Mouse (Mus musculus): ENCODE results near the gene Ube2e1.

Gene Ube2e1

GRCm38 (mm10) chr14:18331693-18332131 lies at the start of gene Ube2e1:
Gene Ube2e1 (minus strand): TSS chr14:18331859.
- DNase-seq, result peak; percentile 76

GRCm38 (mm10) chr14:18379841-18380240 lies 48.2 kb upstream of the Ube2e1 start:
- no peak for DNase-seq

GRCm38 (mm10) chr14:18377944-18378575 lies 46.4 kb upstream of the Ube2e1 start:
- DNase-seq, result no peak

GRCm38 (mm10) chr14:18376206-18376605 lies 44.5 kb upstream of the Ube2e1 start:
- peak; percentile 49 for DNase-seq

- DNase-seq, result no peak
Observed at GRCm38 (mm10) chr14:18373758-18374405, 42.2 kb upstream of the Ube2e1 start.

GRCm38 (mm10) chr14:18372761-18373610 lies 41.3 kb upstream of the Ube2e1 start:
- no peak for DNase-seq

- no peak for DNase-seq
Observed at GRCm38 (mm10) chr14:18369031-18369430, 37.4 kb upstream of the Ube2e1 start.

GRCm38 (mm10) chr14:18367025-18367424 lies 35.4 kb upstream of the Ube2e1 start:
- DNase-seq, result peak; percentile 39

- DNase-seq, result no peak
Observed at GRCm38 (mm10) chr14:18364321-18364720, 32.7 kb upstream of the Ube2e1 start.

- no peak for DNase-seq
Observed at GRCm38 (mm10) chr14:18356442-18356841, 24.8 kb upstream of the Ube2e1 start.

- no peak for DNase-seq
Observed at GRCm38 (mm10) chr14:18355514-18356190, 24.0 kb upstream of the Ube2e1 start.

GRCm38 (mm10) chr14:18353525-18353924 lies 21.9 kb upstream of the Ube2e1 start:
- peak; percentile 82 for DNase-seq

GRCm38 (mm10) chr14:18352934-18353333 lies 21.3 kb upstream of the Ube2e1 start:
- no peak for DNase-seq

- DNase-seq, result no peak
Observed at GRCm38 (mm10) chr14:18350680-18351079, 19.0 kb upstream of the Ube2e1 start.

GRCm38 (mm10) chr14:18349871-18350270 lies 18.2 kb upstream of the Ube2e1 start:
- no peak for DNase-seq

GRCm38 (mm10) chr14:18343589-18343988 lies 11.9 kb upstream of the Ube2e1 start:
- DNase-seq, result no peak

GRCm38 (mm10) chr14:18342749-18343148 lies 11.1 kb upstream of the Ube2e1 start:
- DNase-seq, result no peak

- DNase-seq, result no peak
Observed at GRCm38 (mm10) chr14:18341088-18341487, 9.4 kb upstream of the Ube2e1 start.

GRCm38 (mm10) chr14:18336106-18336505 lies 4.4 kb upstream of the Ube2e1 start:
- no peak for DNase-seq

GRCm38 (mm10) chr14:18330789-18331692 lies 618 bp downstream of the Ube2e1 start:
- DNase-seq, result no peak

- DNase-seq, result peak; percentile 19
Observed at GRCm38 (mm10) chr14:18326968-18327672, 4.5 kb downstream of the Ube2e1 start.

Data from kidney, adult 11 months (tissue).